In the genomic region with DNA sequence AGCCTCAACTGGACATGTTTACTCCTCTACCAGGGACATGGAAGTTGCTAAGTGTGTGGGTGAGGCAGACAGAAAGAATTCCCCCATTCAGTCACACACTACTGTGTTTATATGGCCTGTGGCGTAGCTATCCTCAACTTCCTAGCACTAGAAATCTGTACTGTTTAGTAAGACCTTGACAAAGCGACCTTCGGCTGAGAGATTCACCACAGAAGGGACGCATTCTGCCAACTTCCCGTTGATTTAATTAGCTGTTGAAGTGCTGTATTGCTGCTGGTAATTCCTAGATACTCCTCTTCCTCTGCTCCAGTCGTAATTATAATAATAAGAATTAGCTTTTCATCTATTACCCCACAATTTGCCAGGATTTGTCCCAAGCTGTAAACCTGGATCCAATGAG, we compare ENCODE assay signal across 8 mouse cellular contexts. TPM values are rescaled to one million over a fixed set of nuclear protein-coding genes. Genes with fewer than 3 reads are reported as not detected.
A peak's percentile ranks its signal among the peaks of the same experiment; 100 is the strongest.
DNase-seq lines count a peak whose midpoint lies in the region; ATAC-seq lines count a peak whose summit lies in the region.

No protein-coding gene starts in this region.

- peak overlapping the region; percentile 63 for H3K4me3 ChIP-seq in kidney, embryonic 14.5 days (ENCODE audit: low read length)
- H3K4me3 ChIP-seq in embryonic facial prominence, embryonic 12.5 days = peak overlapping the region; percentile 80
- peak overlapping the region; percentile 42 for H3K4me3 ChIP-seq in intestine, embryonic 14.5 days (ENCODE audit: low read depth, low read length)
- peak overlapping the region; percentile 87 for H3K4me3 ChIP-seq in midbrain, embryonic 16.5 days (ENCODE audit: low read depth, low read length)

- H3K27me3 ChIP-seq in kidney, embryonic 14.5 days (ENCODE audit: control insufficient read depth, insufficient read depth, low read length) = no peaks in the 10 kb centered on the region
- H3K27me3 ChIP-seq in embryonic facial prominence, embryonic 12.5 days = no peaks in the 10 kb centered on the region
- no peaks in the 10 kb centered on the region for H3K27me3 ChIP-seq in intestine, embryonic 14.5 days (replicated peaks; ENCODE audit: control insufficient read depth, insufficient read depth, low read length)
- H3K27me3 ChIP-seq in midbrain, embryonic 16.5 days (ENCODE audit: control insufficient read depth, insufficient read depth, low read depth, low read length) = no peaks in the 10 kb centered on the region

- H3K4me1 ChIP-seq in kidney, embryonic 14.5 days (ENCODE audit: control insufficient read depth, insufficient read depth, low read length) = peaks cover 66% of the 10 kb centered on the region
- peaks cover 78% of the 10 kb centered on the region for H3K4me1 ChIP-seq in embryonic facial prominence, embryonic 12.5 days
- H3K4me1 ChIP-seq in intestine, embryonic 14.5 days (replicated peaks; ENCODE audit: control insufficient read depth, insufficient read depth, low read length) = peaks cover 75% of the 10 kb centered on the region
- peaks cover 75% of the 10 kb centered on the region for H3K4me1 ChIP-seq in midbrain, embryonic 16.5 days (ENCODE audit: control insufficient read depth, insufficient read depth, low read length)

- H3K36me3 ChIP-seq in kidney, embryonic 14.5 days (ENCODE audit: control insufficient read depth, insufficient read depth, low read length) = peaks cover 13% of the 10 kb centered on the region; the same call in 1 of the 2 replicates
- H3K36me3 ChIP-seq in embryonic facial prominence, embryonic 12.5 days = peaks cover 20% of the 10 kb centered on the region; the same call in 1 of the 2 replicates
- H3K36me3 ChIP-seq in intestine, embryonic 14.5 days (ENCODE audit: control insufficient read depth, insufficient read depth, low read length) = peaks cover 15% of the 10 kb centered on the region
- H3K36me3 ChIP-seq in midbrain, embryonic 16.5 days (ENCODE audit: control insufficient read depth, insufficient read depth, low read length) = no peaks in the 10 kb centered on the region

- DNase-seq in kidney, postnatal 10 days = no peak
- DNase-seq in intestine, embryonic 14.5 days (ENCODE audit: low spot score) = no peak
- no peak for DNase-seq in spleen, adult 18-20 months
- DNase-seq in layer of hippocampus, adult 8-10 months (ENCODE audit: low spot score in 2 of 2) = no peak
- no peak for DNase-seq in yolk sac, embryonic 10.5 days (ENCODE audit: low spot score)

- H3K9ac ChIP-seq in kidney, embryonic 14.5 days (ENCODE audit: low read depth, low read length) = peak overlapping the region; percentile 78
- peak overlapping the region; percentile 64 for H3K9ac ChIP-seq in embryonic facial prominence, embryonic 12.5 days
- H3K9ac ChIP-seq in intestine, embryonic 14.5 days (ENCODE audit: low read length) = peak overlapping the region; percentile 48
- peak overlapping the region; percentile 83; the same call in 1 of the 2 replicates for H3K9ac ChIP-seq in midbrain, embryonic 16.5 days (ENCODE audit: low read depth, low read length)

- no peak overlapping the region; the same call in 1 of the 2 replicates for H3K27ac ChIP-seq in kidney, embryonic 14.5 days (ENCODE audit: low read depth, low read length)
- peak overlapping the region; percentile 64; the same call in 1 of the 2 replicates for H3K27ac ChIP-seq in embryonic facial prominence, embryonic 12.5 days
- H3K27ac ChIP-seq in intestine, embryonic 14.5 days (ENCODE audit: low read depth) = peak overlapping the region; percentile 41
- peak overlapping the region; percentile 15 for H3K27ac ChIP-seq in midbrain, embryonic 16.5 days (ENCODE audit: low read length)

- peak overlapping the region; percentile 96 for H3K4me2 ChIP-seq in kidney, embryonic 14.5 days (replicated peaks; ENCODE audit: low read depth, low read length)
- peak overlapping the region; percentile 92 for H3K4me2 ChIP-seq in embryonic facial prominence, embryonic 12.5 days (replicated peaks)
- peak overlapping the region; percentile 93 for H3K4me2 ChIP-seq in intestine, embryonic 14.5 days (ENCODE audit: low read length)
- peak overlapping the region; percentile 95 for H3K4me2 ChIP-seq in midbrain, embryonic 16.5 days (ENCODE audit: low read length)

- H3K9me3 ChIP-seq in kidney, embryonic 14.5 days (ENCODE audit: control insufficient read depth, low read length) = no peaks in the 10 kb centered on the region
- no peaks in the 10 kb centered on the region for H3K9me3 ChIP-seq in embryonic facial prominence, embryonic 12.5 days
- H3K9me3 ChIP-seq in intestine, embryonic 14.5 days (ENCODE audit: control insufficient read depth, low read length) = no peaks in the 10 kb centered on the region
- H3K9me3 ChIP-seq in midbrain, embryonic 16.5 days (replicated peaks; ENCODE audit: control insufficient read depth, low read length, poor library complexity, severe bottlenecking) = no peaks in the 10 kb centered on the region

- no peak for ATAC-seq in kidney, embryonic 14.5 days (ENCODE audit: low FRiP score, low TSS enrichment)
- no peak for ATAC-seq in embryonic facial prominence, embryonic 12.5 days (ENCODE audit: insufficient number of reproducible peaks, insufficient read depth, low FRiP score, low TSS enrichment)
- no peak for ATAC-seq in intestine, embryonic 14.5 days (replicated peaks; ENCODE audit: low FRiP score, low TSS enrichment, low read depth)
- ATAC-seq in midbrain, embryonic 16.5 days = no peak

- 21% methylated on average over 6 of the region's 6 CpGs for WGBS in kidney, embryonic 14.5 days
- 22% methylated on average over 6 of the region's 6 CpGs for WGBS in embryonic facial prominence, embryonic 12.5 days
- WGBS in intestine, embryonic 14.5 days = 27% methylated on average over 6 of the region's 6 CpGs
- WGBS in midbrain, embryonic 16.5 days = 12% methylated on average over 6 of the region's 6 CpGs

RNA-seq across cellular contexts. Expression of a gene that starts 5.4 kb away (rescaled TPM):
- 6.6 and 7.3 TPM in 2 replicates for polyA plus RNA-seq in kidney, embryonic 14.5 days (2014; fragmentation: Nextera tagmentation; extraction: Ambion mirVana)
- polyA plus RNA-seq in embryonic facial prominence, embryonic 12.5 days (2016; fragmentation: Nextera tagmentation; extraction: Ambion mirVana) = 11.5 and 11.8 TPM in 2 replicates
- polyA plus RNA-seq in intestine, embryonic 14.5 days (2014; fragmentation: Nextera tagmentation; extraction: Ambion mirVana) = 4.5 and 5.5 TPM in 2 replicates
- polyA plus RNA-seq in midbrain, embryonic 16.5 days (2015; fragmentation: Nextera tagmentation; extraction: Ambion mirVana) = 3.8 and 5.1 TPM in 2 replicates
- 10 to 100 TPM; 54.1 to 72.4 (median 64.9) TPM for total RNA-seq in layer of hippocampus, adult 8-10 months (2022)
